Mouse (Mus musculus): Measurements from ENCODE around the gene Arpp19. TPM values are rescaled to one million over a fixed set of nuclear protein-coding genes. Genes with fewer than 3 reads are reported as not detected.

Arpp19 gene
- total and polyA plus RNA-seq, 2 experiments from 2014 or later: 24.3 to 229 TPM

GRCm38 (mm10) chr9:75092134-75092533, 54.7 kb downstream of the Arpp19 start:
- no peaks in the 10 kb centered on the region for H3K36me3 ChIP-seq (replicated peaks; ENCODE audit: control insufficient read depth, insufficient read depth, low read length)
- WGBS: 83% methylated on average over 1 of the region's 1 CpGs
- no peaks in the 10 kb centered on the region for H3K27me3 ChIP-seq (ENCODE audit: control insufficient read depth, insufficient read depth, low read length)
- H3K27ac ChIP-seq (ENCODE audit: low read depth): no peak overlapping the region
- no peak overlapping the region for H3K9ac ChIP-seq (replicated peaks; ENCODE audit: low read depth, low read length)
- H3K4me1 ChIP-seq (ENCODE audit: control insufficient read depth, insufficient read depth): no peaks in the 10 kb centered on the region; the same call in 1 of the 2 replicates
- ATAC-seq (ENCODE audit: insufficient read depth, low read depth): no peak
- TF ChIP-seq CTCF (IDR thresholded peaks at IDR 0.05; ENCODE audit: low read depth) (no peak), EP300 (IDR thresholded peaks at IDR 0.05; ENCODE audit: low read depth) (no peak)
- no peaks in the 10 kb centered on the region for H3K9me3 ChIP-seq (replicated peaks; ENCODE audit: control insufficient read depth, low read length)
- H3K4me2 ChIP-seq (ENCODE audit: low read depth, low read length): no peak overlapping the region
- no peak for DNase-seq (ENCODE audit: low spot score)
- no peak overlapping the region for H3K4me3 ChIP-seq (ENCODE audit: low read depth, low read length)

GRCm38 (mm10) chr9:75094762-75095161, 57.3 kb downstream of the Arpp19 start:
- WGBS: 69% methylated on average over 3 of the region's 3 CpGs
- Histone ChIP-seq H3K36me3 (replicated peaks; ENCODE audit: control insufficient read depth, insufficient read depth, low read length) (no peaks in the 10 kb centered on the region), H3K27ac (ENCODE audit: low read depth) (no peak overlapping the region), H3K9ac (replicated peaks; ENCODE audit: low read depth, low read length) (no peak overlapping the region), H3K4me1 (ENCODE audit: control insufficient read depth, insufficient read depth) (no peaks in the 10 kb centered on the region), H3K27me3 (ENCODE audit: control insufficient read depth, insufficient read depth, low read length) (no peaks in the 10 kb centered on the region), H3K9me3 (replicated peaks; ENCODE audit: control insufficient read depth, low read length) (no peaks in the 10 kb centered on the region), H3K4me3 (ENCODE audit: low read depth, low read length) (no peak overlapping the region), H3K4me2 (ENCODE audit: low read depth, low read length) (no peak overlapping the region)
- DNase-seq (ENCODE audit: low spot score) (no peak), ATAC-seq (ENCODE audit: insufficient read depth, low read depth) (no peak)
- no peak for TF ChIP-seq EP300 (IDR thresholded peaks at IDR 0.05; ENCODE audit: low read depth)
- TF ChIP-seq CTCF (IDR thresholded peaks at IDR 0.05; ENCODE audit: low read depth): no peak

GRCm38 (mm10) chr9:75098937-75099336, 61.5 kb downstream of the Arpp19 start:
- no peak overlapping the region for H3K9ac ChIP-seq (replicated peaks; ENCODE audit: low read depth, low read length)
- no peaks in the 10 kb centered on the region for H3K27me3 ChIP-seq (ENCODE audit: control insufficient read depth, insufficient read depth, low read length)
- no peak overlapping the region for H3K4me2 ChIP-seq (ENCODE audit: low read depth, low read length)
- TF ChIP-seq EP300 (IDR thresholded peaks at IDR 0.05; ENCODE audit: low read depth) (no peak), CTCF (IDR thresholded peaks at IDR 0.05; ENCODE audit: low read depth) (no peak)
- no peak overlapping the region for H3K4me3 ChIP-seq (ENCODE audit: low read depth, low read length)
- DNase-seq (ENCODE audit: low spot score): no peak
- no peaks in the 10 kb centered on the region for H3K9me3 ChIP-seq (replicated peaks; ENCODE audit: control insufficient read depth, low read length)
- no peak overlapping the region for H3K27ac ChIP-seq (ENCODE audit: low read depth)
- no peak for ATAC-seq (ENCODE audit: insufficient read depth, low read depth)
- no peaks in the 10 kb centered on the region for H3K4me1 ChIP-seq (ENCODE audit: control insufficient read depth, insufficient read depth)
- no peaks in the 10 kb centered on the region for H3K36me3 ChIP-seq (replicated peaks; ENCODE audit: control insufficient read depth, insufficient read depth, low read length)
- WGBS: 95% methylated on average over 9 of the region's 9 CpGs

- TF ChIP-seq CTCF (IDR thresholded peaks at IDR 0.05; ENCODE audit: low read depth) (no peak), EP300 (IDR thresholded peaks at IDR 0.05; ENCODE audit: low read depth) (no peak)
- Histone ChIP-seq H3K9me3 (replicated peaks; ENCODE audit: control insufficient read depth, low read length) (no peaks in the 10 kb centered on the region), H3K4me3 (ENCODE audit: low read depth, low read length) (no peak overlapping the region), H3K27ac (ENCODE audit: low read depth) (no peak overlapping the region), H3K4me2 (ENCODE audit: low read depth, low read length) (no peak overlapping the region), H3K9ac (replicated peaks; ENCODE audit: low read depth, low read length) (no peak overlapping the region), H3K27me3 (ENCODE audit: control insufficient read depth, insufficient read depth, low read length) (no peaks in the 10 kb centered on the region), H3K4me1 (ENCODE audit: control insufficient read depth, insufficient read depth) (no peaks in the 10 kb centered on the region), H3K36me3 (replicated peaks; ENCODE audit: control insufficient read depth, insufficient read depth, low read length) (no peaks in the 10 kb centered on the region)
- WGBS: 92% methylated on average over 8 of the region's 8 CpGs
- ATAC-seq (ENCODE audit: insufficient read depth, low read depth) (no peak), DNase-seq (ENCODE audit: low spot score) (no peak)
Measured at GRCm38 (mm10) chr9:75100157-75100781, 62.9 kb downstream of the Arpp19 start.

- no peaks in the 10 kb centered on the region for H3K27me3 ChIP-seq (ENCODE audit: control insufficient read depth, insufficient read depth, low read length)
- no peak overlapping the region for H3K4me3 ChIP-seq (ENCODE audit: low read depth, low read length)
- H3K4me2 ChIP-seq (ENCODE audit: low read depth, low read length): no peak overlapping the region
- H3K9me3 ChIP-seq (replicated peaks; ENCODE audit: control insufficient read depth, low read length): no peaks in the 10 kb centered on the region
- H3K4me1 ChIP-seq (ENCODE audit: control insufficient read depth, insufficient read depth): no peaks in the 10 kb centered on the region
- H3K9ac ChIP-seq (replicated peaks; ENCODE audit: low read depth, low read length): no peak overlapping the region
- no peaks in the 10 kb centered on the region for H3K36me3 ChIP-seq (replicated peaks; ENCODE audit: control insufficient read depth, insufficient read depth, low read length)
- TF ChIP-seq EP300 (IDR thresholded peaks at IDR 0.05; ENCODE audit: low read depth) (no peak), CTCF (IDR thresholded peaks at IDR 0.05; ENCODE audit: low read depth) (no peak)
- H3K27ac ChIP-seq (ENCODE audit: low read depth): no peak overlapping the region
- ATAC-seq (ENCODE audit: insufficient read depth, low read depth): no peak
- DNase-seq (ENCODE audit: low spot score): no peak
Measured at GRCm38 (mm10) chr9:75102131-75102530, 64.7 kb downstream of the Arpp19 start.

Other genes with a start within 250 kb of the Arpp19 start
- not detected in 2 replicates for gene Onecut1, start 175.7 kb upstream of the Arpp19 start, total RNA-seq (2014; rRNA removed; ENCODE audit: low replicate concordance)
- gene Onecut1, start 175.7 kb upstream of the Arpp19 start, polyA plus RNA-seq (2015; fragmentation: Nextera tagmentation; extraction: Ambion mirVana): 0.03 TPM in 1 of 2 replicates, not detected in the other
- gene Fam214a, start 84.7 kb upstream of the Arpp19 start, total RNA-seq (2014; rRNA removed; ENCODE audit: low replicate concordance): 14.4 and 20.8 TPM in 2 replicates
- gene Fam214a, start 84.7 kb upstream of the Arpp19 start, polyA plus RNA-seq (2015; fragmentation: Nextera tagmentation; extraction: Ambion mirVana): 12.4 and 13.3 TPM in 2 replicates
- gene Myo5a, start 33.4 kb downstream of the Arpp19 start, total RNA-seq (2014; rRNA removed; ENCODE audit: low replicate concordance): 6.2 and 7.1 TPM in 2 replicates
- 3.1 and 3.6 TPM in 2 replicates for gene Myo5a, start 33.4 kb downstream of the Arpp19 start, polyA plus RNA-seq (2015; fragmentation: Nextera tagmentation; extraction: Ambion mirVana)
- 2.1 and 2.4 TPM in 2 replicates for gene Myo5c, start 194.4 kb downstream of the Arpp19 start, total RNA-seq (2014; rRNA removed; ENCODE audit: low replicate concordance)
- gene Myo5c, start 194.4 kb downstream of the Arpp19 start, polyA plus RNA-seq (2015; fragmentation: Nextera tagmentation; extraction: Ambion mirVana): 1.2 and 1.5 TPM in 2 replicates